Mouse (Mus musculus) liver, embryonic 12.5 days (tissue): ENCODE results near the gene Ubqln2. TPM values are rescaled to one million over a fixed set of nuclear protein-coding genes. Genes with fewer than 3 reads are reported as not detected.

Source experiments
- ATAC-seq: fragments of 200-750 bp; cut with Nextera tagmentation; 2 replicates; pipeline ENCODE4 v1.8.0; 2017; ENCODE audit warnings: moderate number of reproducible peaks, mild to moderate bottlenecking, moderate library complexity
- H3K27ac ChIP-seq: fragments of 300-500 bp; sonication (generic); 2 replicates; pipeline ENCODE4 v1.5.1; 2016; ENCODE audit warnings: mild to moderate bottlenecking
- H3K27me3 ChIP-seq: fragments of 300-500 bp; sonication (generic); replicated peaks from 2 replicates; pipeline ENCODE4 v1.6.1; 2016; ENCODE audit warnings: mild to moderate bottlenecking, moderate library complexity
- H3K36me3 ChIP-seq: fragments of 300-500 bp; sonication (generic); 2 replicates; pipeline ENCODE4 v1.6.1; 2016; ENCODE audit warnings: mild to moderate bottlenecking, moderate library complexity
- H3K4me1 ChIP-seq: fragments of 300-500 bp; sonication (generic); 2 replicates; pipeline ENCODE4 v1.6.1; 2016
- H3K4me2 ChIP-seq: fragments of 300-500 bp; sonication (generic); 2 replicates; pipeline ENCODE4 v1.6.1; 2016; ENCODE audit warnings: mild to moderate bottlenecking, moderate library complexity
- H3K4me3 ChIP-seq: fragments of 300-500 bp; sonication (generic); 2 replicates; pipeline ENCODE4 v1.5.1; 2016; ENCODE audit warnings: mild to moderate bottlenecking, moderate library complexity
- H3K9ac ChIP-seq: fragments of 300-500 bp; sonication (generic); 2 replicates; pipeline ENCODE4 v1.6.1; 2016; ENCODE audit warnings: mild to moderate bottlenecking, moderate library complexity
- H3K9me3 ChIP-seq: fragments of 300-500 bp; sonication (generic); replicated peaks from 2 replicates; pipeline ENCODE4 v1.6.1; 2016; ENCODE audit warnings: mild to moderate bottlenecking, moderate library complexity
- WGBS: fragments of 180-500 bp; shearing (Covaris S2); methylation state at CpG from one replicate; pipeline ENCODE4 v1.1.7; 2016; ENCODE audit not compliant: insufficient replicate concordance; 5-methylcytosine and 5-hydroxymethylcytosine counted together
- polyA plus RNA-seq: library from polyadenylated mRNA; unstranded; fragments of >200 nt; fragmentation: Nextera tagmentation; extraction: Ambion mirVana; gene quantifications from 2 replicates; pipeline ENCODE4 v1.2.1, GENCODE M21; 2016

The Ubqln2 gene
- polyA plus RNA-seq, result 7.6 and 7.9 TPM in 2 replicates

DNA sequence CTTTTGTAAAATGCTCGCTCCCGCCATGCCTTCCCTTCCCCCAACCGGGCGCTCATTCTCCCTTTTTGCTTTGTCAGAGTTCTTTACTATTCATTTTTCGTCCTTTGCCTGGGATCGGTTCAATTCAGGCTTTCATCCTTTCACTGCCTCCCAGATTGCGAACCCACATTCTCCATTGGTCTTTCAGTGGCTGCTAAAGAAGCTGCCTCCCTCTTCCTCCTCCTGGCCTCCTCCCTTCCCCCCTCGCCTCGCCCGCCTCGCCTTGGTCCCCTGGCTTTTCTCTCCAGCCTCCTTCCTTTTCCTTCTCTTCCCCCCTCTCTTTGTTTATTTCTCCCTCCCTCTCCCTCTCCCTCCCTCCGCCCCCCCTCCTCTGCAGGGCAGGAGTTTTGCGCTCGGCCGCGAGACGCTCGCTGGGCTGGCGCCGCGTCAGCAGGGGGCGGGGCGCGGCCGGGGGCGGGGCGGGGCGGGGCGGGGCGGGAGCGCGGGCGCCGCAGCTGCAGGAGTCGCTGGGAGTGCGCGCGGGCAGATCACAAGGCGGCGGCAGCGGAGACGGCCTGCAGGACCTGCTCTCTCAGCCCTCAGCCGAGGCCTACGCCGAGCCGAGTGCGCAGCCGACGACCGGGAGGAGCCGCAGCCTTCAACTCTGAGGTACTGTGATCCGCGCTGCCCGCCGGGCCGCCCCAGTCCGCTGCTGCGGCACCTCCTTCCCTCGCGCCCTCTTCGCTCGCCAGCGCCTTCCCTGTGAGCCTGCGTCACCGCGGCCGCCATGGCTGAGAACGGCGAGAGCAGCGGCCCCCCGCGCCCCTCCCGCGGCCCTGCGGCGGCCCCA, at the start of gene Ubqln2:
Gene Ubqln2 (plus strand): TSS at position 540 of the 829 bp plus-strand sequence.
- Histone ChIP-seq H3K4me3 (peak within 1 kb of the TSS; percentile 68), H3K36me3 (no peaks in the 10 kb centered on the region), H3K9ac (peak within 1 kb of the TSS; percentile 78), H3K27ac (peak within 1 kb of the TSS; percentile 88), H3K27me3 (no peaks in the 10 kb centered on the region), H3K4me2 (peak within 1 kb of the TSS; percentile 83), H3K4me1 (peaks cover 12% of the 10 kb centered on the region), H3K9me3 (no peaks in the 10 kb centered on the region)
- 22% methylated on average over 45 of the region's 76 CpGs for WGBS
- ATAC-seq, result peak; percentile 95

DNA sequence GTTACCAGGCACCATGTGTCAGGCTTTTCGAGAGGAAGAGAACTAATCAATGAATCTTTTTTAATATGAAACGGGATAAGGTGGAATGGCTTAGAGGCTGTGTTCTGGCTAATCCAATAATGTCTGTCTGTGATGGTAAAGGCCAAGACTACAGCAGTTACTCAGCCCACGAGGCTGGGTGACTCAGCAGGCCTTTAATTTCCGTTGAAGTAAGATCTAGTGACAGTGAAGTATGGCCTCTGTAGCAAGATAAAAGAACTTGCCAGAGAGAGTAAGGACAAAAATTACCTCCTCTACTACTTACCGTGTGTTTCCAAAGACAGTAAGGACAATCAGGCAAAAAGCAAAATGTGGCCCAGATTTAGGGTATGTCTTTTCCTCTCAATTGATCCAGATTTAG, 46.1 kb upstream of the Ubqln2 start:
- Histone ChIP-seq H3K36me3 (no peaks in the 10 kb centered on the region), H3K9ac (no peak overlapping the region), H3K4me1 (no peaks in the 10 kb centered on the region), H3K4me3 (no peak overlapping the region), H3K4me2 (no peak overlapping the region), H3K27ac (no peak overlapping the region), H3K27me3 (no peaks in the 10 kb centered on the region), H3K9me3 (no peaks in the 10 kb centered on the region)
- no peak for ATAC-seq
- WGBS, result 38% methylated on average over 5 of the region's 5 CpGs

DNA sequence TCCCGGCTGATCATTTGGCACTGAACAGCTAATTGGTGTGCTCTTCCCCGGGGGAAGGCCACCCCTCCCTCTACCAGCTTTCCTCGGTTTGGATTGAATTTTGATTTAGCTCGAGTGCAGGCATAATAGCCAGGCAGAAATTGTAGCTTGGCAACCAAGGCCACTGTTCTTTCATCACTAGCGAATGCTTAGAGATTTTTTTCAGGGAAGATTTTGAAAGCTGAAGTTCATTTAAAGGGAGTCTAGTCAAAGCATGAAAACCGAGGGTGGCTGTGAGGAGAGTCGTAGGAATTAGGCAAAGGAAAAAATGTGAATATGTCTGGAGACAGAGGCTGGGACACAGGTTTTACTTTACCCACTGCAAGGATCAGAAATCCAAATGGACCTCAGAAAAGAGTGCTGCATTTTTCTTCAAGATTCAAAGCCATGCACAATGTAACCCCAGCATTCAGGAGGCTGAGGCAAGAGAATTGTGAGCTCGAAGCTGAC, 21.2 kb upstream of the Ubqln2 start:
- Histone ChIP-seq H3K4me2 (no peak overlapping the region), H3K9me3 (no peaks in the 10 kb centered on the region), H3K27me3 (no peaks in the 10 kb centered on the region), H3K4me1 (no peaks in the 10 kb centered on the region), H3K36me3 (no peaks in the 10 kb centered on the region), H3K27ac (no peak overlapping the region), H3K9ac (no peak overlapping the region), H3K4me3 (no peak overlapping the region)
- WGBS, result 56% methylated on average over 8 of the region's 8 CpGs
- ATAC-seq, result no peak

DNA sequence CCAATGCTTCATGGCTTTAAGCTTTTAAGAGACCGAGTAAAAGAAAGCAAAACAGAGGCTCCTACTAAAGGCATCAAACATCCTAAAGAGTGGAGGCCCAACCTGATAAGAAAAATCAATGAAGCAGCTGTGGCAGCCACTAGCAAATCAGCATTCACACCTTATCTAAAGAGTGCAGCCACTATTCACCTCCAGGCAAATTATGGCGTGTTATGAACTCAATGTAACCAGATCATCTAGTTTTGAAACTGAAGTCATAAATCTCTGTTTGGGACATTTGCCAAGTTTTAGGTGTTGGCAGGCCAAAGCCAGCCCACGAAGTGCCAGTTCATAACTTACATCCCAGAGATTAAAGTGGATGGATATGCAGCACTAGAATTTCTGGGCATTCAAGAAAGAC, 5.7 kb upstream of the Ubqln2 start:
- ATAC-seq, result 0 out of 2 replicates have a peak, but pooled peaks have one; percentile 52
- Histone ChIP-seq H3K36me3 (no peaks in the 10 kb centered on the region), H3K27me3 (no peaks in the 10 kb centered on the region), H3K9me3 (no peaks in the 10 kb centered on the region), H3K27ac (no peak overlapping the region), H3K4me3 (no peak overlapping the region), H3K4me1 (no peaks in the 10 kb centered on the region), H3K4me2 (no peak overlapping the region), H3K9ac (no peak overlapping the region)
- 38% methylated on average over 3 of the region's 3 CpGs for WGBS

DNA sequence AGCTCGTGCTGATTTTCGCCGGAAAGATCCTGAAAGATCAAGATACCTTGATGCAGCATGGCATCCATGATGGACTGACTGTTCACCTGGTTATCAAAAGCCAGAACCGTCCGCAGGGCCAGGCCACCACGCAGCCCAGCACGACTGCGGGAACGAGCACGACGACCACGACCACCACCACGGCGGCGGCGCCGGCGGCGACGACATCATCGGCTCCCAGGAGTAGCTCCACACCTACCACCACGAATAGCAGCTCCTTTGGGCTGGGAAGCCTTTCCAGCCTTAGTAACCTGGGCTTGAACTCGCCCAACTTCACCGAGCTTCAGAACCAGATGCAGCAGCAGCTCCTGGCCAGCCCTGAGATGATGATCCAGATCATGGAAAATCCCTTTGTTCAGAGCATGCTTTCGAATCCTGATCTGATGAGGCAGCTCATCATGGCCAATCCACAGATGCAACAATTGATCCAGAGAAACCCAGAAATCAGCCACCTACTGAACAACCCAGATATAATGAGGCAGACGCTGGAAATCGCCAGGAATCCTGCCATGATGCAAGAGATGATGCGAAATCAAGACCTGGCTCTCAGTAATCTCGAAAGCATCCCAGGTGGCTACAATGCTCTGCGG, 752 bp downstream of the Ubqln2 start:
- WGBS, result 16% methylated on average over 30 of the region's 30 CpGs

DNA sequence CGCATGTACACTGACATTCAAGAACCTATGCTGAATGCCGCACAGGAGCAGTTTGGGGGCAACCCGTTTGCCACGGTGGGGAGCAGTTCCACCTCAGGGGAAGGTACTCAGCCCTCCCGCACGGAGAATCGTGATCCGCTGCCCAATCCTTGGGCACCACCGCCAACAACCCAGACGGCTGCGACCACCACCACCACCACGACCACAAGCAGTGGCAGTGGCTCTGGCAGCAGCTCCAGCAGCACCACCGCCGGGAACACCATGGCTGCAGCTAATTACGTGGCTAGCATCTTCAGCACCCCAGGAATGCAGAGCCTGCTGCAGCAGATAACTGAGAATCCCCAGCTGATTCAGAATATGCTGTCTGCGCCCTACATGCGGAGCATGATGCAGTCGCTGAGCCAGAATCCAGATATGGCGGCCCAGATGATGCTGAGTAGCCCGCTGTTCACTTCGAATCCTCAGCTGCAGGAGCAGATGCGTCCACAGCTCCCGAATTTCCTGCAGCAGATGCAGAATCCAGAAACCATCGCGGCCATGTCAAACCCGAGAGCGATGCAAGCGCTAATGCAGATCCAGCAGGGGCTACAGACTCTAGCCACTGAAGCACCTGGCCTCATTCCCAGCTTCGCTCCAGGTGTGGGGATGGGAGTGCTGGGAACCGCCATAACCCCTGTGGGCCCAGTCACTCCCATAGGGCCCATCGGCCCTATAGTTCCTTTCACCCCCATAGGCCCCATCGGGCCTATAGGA, 1.4 kb downstream of the Ubqln2 start:
- H3K4me2 ChIP-seq, result peak overlapping the region; percentile 83
- WGBS, result 34% methylated on average over 32 of the region's 32 CpGs
- peak overlapping the region; percentile 68 for H3K4me3 ChIP-seq
- H3K36me3 ChIP-seq, result no peaks in the 10 kb centered on the region
- H3K27me3 ChIP-seq, result no peaks in the 10 kb centered on the region
- H3K9me3 ChIP-seq, result no peaks in the 10 kb centered on the region
- no peak for ATAC-seq
- H3K27ac ChIP-seq, result no peak overlapping the region
- peaks cover 12% of the 10 kb centered on the region for H3K4me1 ChIP-seq
- 0 out of 2 replicates have a peak overlapping the region, but pooled peaks have one; percentile 78 for H3K9ac ChIP-seq

More for the DNA sequence above, 752 bp downstream of the Ubqln2 start:
- Histone ChIP-seq H3K36me3 (no peaks in the 10 kb centered on the region), H3K4me1 (peaks cover 12% of the 10 kb centered on the region), H3K9me3 (no peaks in the 10 kb centered on the region), H3K4me2 (peak overlapping the region; percentile 83), H3K4me3 (peak overlapping the region; percentile 68), H3K9ac (peak overlapping the region; percentile 78), H3K27ac (peak overlapping the region; percentile 88), H3K27me3 (no peaks in the 10 kb centered on the region)
- no peak for ATAC-seq

DNA sequence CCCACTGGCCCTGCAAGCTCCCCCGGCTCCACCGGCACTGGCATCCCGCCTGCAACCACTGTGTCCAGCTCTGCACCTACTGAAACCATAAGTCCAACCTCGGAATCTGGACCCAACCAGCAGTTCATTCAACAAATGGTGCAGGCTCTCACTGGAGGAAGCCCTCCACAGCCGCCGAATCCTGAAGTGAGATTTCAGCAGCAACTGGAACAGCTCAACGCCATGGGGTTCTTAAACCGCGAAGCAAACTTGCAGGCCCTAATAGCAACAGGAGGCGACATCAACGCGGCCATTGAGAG, 2.0 kb downstream of the Ubqln2 start:
- Histone ChIP-seq H3K9me3 (no peaks in the 10 kb centered on the region), H3K27me3 (no peaks in the 10 kb centered on the region), H3K4me1 (peaks cover 12% of the 10 kb centered on the region), H3K27ac (no peak overlapping the region), H3K9ac (no peak overlapping the region), H3K36me3 (no peaks in the 10 kb centered on the region), H3K4me2 (peak overlapping the region; percentile 83), H3K4me3 (peak overlapping the region; percentile 68)
- no peak for ATAC-seq
- whole genome bisulfite sequencing, result 31% methylated on average over 12 of the region's 12 CpGs

DNA sequence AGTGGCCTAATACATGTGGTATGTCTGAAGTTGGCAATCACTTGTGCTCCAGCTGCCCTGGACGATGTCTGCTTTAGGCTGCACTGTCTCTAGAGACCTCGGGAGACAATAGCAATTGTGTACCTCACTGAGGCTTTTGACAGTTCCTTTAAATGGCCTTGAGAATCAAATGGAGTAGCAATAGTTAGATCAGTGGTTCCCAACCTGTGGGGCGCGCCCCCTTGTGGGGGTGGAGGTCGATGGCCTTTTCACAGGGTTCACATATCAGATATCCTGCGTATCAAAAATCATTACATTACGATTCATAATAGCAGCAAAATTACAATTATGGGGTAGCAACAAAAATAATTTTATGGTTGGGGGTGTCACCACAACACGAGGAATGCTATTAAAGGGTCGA, 7.9 kb downstream of the Ubqln2 start:
- Histone ChIP-seq H3K27ac (no peak overlapping the region), H3K9ac (no peak overlapping the region), H3K4me1 (no peaks in the 10 kb centered on the region), H3K36me3 (no peaks in the 10 kb centered on the region), H3K4me2 (no peak overlapping the region), H3K4me3 (no peak overlapping the region), H3K9me3 (no peaks in the 10 kb centered on the region), H3K27me3 (no peaks in the 10 kb centered on the region)
- ATAC-seq, result no peak
- WGBS, result 38% methylated on average over 9 of the region's 9 CpGs

DNA sequence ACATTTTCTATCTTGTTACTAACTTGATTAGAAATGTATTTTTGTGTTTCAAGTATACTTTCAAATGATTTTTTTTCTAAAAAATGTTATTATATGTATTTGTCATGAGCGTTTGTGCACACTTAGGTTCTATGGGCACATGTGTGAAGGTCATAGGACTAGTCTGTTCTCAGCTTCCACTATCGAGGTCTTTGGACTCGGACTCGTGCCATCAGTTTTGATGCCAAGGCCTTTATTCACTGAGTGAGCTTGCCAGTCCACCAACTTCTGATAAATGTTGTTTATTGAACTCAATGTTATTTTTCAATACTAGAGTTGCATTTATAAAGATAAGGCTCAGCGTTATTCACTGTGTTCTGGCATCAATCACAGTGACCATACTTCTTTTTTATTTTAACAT, 17.5 kb downstream of the Ubqln2 start:
- WGBS, result 61% methylated on average over 5 of the region's 5 CpGs
- Histone ChIP-seq H3K4me2 (no peak overlapping the region), H3K9me3 (no peaks in the 10 kb centered on the region), H3K27me3 (no peaks in the 10 kb centered on the region), H3K27ac (no peak overlapping the region), H3K4me3 (no peak overlapping the region), H3K36me3 (no peaks in the 10 kb centered on the region), H3K4me1 (no peaks in the 10 kb centered on the region), H3K9ac (no peak overlapping the region)
- no peak for ATAC-seq

DNA sequence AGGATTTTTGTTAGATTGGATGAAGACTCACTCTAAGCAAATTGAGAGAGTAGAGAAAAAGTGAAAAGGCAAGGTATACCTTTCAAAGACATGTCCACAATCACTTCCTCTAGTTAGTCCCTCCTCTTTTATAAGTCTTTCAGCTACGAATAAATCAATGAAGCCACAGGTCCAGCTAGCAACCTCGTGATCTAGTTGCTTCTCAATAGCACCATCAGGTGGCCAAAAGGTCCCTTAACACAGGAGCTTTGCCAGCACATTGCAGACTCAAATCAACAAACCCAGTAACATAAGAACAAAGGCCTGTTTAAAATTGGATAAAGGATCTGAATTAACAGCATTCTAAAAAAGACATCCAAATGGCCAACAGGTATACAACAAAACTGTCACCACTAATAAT, 30.4 kb downstream of the Ubqln2 start:
- Histone ChIP-seq H3K36me3 (no peaks in the 10 kb centered on the region), H3K27me3 (no peaks in the 10 kb centered on the region), H3K4me1 (no peaks in the 10 kb centered on the region), H3K4me2 (no peak overlapping the region), H3K9me3 (no peaks in the 10 kb centered on the region), H3K27ac (no peak overlapping the region), H3K4me3 (no peak overlapping the region), H3K9ac (no peak overlapping the region)
- 32% methylated on average over 2 of the region's 2 CpGs for WGBS
- ATAC-seq, result no peak
